Mouse (Mus musculus) T-helper 1 cell (primary cell): Measurements from ENCODE around the gene AU040320.

Experiments
- in situ Hi-C: fragments of 300-600 bp; cut with MboI, MseI; formaldehyde crosslinking; loops from one replicate; pipeline ENCODE4 v1.15.1; 2025; ENCODE audit warnings: high pct_unique_total_duplicates

The AU040320 gene

DNA sequence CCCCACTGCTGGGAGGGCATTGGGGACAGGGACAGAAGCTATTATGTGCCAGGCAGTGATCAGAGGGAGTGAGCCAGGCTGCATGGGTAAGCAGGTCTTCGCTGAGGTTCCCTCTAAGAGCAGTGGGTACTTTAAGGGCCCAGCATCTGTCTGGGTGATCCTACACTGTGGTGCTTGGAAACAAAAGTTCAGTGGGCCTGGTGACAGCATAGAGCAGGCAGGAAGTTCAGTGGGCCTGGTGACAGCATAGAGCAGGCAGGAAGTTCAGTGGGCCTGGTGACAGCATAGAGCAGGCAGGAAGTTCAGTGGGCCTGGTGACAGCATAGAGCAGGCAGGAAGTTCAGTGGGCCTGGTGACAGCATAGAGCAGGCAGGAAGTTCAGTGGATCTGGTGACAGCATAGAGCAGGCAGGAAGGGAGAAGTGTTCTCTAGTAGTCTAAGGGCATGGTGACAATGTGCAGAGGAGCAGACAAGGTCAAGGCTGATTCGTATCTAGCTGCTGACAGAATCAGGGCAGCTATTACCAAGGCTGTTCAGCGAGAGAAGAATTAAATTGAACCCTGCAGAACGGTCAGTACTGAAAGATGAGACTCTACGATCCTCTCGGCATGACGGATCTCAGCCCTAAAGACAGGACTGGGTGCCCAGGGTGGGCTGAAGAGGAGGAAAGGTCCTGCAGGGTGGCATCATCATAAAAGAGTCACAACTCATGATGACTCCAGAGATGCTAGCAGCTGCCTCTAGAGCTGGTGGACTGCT, 96.9 kb downstream of the AU040320 start:
- in situ Hi-C loops: no loop called here

DNA sequence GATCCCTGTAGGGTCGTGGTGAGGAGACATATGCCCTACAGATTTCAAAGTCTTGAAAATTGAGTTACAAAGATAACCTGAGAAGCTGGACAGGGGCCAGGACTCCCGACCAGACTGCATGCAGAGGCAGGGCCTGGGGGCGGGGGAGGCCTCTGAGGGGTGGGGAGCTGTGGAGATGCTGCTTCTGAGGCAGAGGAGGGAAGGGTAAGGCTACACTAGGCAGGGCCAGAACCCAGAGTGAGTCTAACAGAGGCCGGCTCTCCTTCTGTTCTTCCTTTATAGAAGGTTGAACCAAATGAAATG, 97.4 kb downstream of the AU040320 start:
- in situ Hi-C loops: no loop called here

GRCm38 (mm10) chr4:126852971-126853370, 99.6 kb downstream of the AU040320 start:
- in situ Hi-C loops: no loop called here

GRCm38 (mm10) chr4:126860268-126860986, 107.1 kb downstream of the AU040320 start:
- in situ Hi-C loops: no loop called here

DNA sequence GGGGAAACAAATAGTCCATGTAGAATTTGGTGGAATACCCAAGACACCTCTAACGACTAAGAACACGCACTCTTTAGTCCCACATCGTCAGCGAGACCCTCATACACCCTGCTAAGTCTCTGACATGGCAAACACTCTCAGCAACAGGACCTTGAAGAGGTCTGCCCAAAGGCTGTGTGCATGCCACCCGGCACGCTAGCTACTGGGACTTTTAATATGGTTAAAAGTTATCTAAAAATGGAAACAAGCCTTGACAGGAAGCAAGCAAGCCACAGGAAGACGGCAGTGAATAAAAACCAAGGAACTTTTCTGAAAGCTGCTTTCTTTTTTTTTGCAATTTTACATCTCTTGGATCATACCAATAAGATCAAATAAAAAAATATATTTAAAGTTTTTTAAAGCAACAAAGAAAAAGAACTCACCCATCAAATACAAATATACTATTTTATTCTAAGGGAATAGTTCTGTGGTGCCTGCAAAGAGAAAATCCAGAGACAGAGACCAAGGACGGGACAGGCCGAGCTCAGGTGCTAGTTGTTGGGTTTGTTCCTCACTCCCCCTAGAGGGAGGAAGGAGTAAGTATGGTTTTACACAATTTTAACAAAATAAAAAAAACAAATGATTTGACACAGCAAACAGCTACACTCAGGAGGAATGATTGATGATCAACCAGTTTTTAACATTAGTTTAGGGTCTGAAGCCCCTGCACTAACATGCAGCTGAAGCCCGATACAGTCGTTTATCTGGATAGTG, 108.3 kb downstream of the AU040320 start:
- in situ Hi-C loops: no loop called here

DNA sequence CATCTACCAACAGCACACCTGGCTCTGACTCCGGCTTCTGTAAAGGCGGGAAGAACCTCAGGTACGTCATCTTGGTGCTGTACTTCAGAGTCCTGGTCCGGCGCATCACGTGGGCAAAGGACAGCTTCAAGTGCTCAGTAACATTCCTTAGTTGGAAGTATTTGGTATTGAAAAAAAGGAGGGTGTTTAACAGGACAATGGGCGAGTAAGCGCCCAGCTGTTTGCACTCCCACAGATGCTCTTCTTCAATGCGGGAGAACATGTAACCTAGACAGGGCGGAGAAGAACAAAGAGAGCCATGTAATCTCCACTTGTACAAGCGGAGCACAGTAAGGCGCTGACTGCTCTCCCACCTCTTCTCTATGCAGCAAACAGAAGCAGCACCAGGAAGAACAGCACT, 115.4 kb downstream of the AU040320 start:
- in situ Hi-C loops: no loop called here

- in situ Hi-C loops: no loop called here
Measured at GRCm38 (mm10) chr4:126872717-126873116, 119.4 kb downstream of the AU040320 start.

- in situ Hi-C loops: no loop called here
Measured at GRCm38 (mm10) chr4:126879560-126880275, 126.4 kb downstream of the AU040320 start.

DNA sequence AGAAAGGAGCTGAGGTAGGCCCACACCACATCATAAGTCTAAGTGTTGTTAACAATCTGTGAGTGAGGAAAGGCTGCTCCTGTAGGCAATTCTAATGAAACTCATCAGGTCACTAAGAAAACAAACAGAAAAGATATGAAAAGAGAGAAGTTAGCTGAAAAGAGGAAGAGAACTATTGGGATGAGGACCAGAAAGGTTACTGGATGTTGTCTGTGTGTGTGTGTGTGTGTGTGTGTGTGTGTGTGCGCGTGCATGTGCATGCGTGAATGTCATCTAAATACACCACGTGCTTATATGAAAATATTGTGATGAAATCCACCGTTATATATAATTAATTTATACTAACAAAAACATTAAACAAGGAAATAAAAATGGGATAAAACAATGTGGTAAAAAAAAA, 130.3 kb downstream of the AU040320 start:
- in situ Hi-C loops: no loop called here

DNA sequence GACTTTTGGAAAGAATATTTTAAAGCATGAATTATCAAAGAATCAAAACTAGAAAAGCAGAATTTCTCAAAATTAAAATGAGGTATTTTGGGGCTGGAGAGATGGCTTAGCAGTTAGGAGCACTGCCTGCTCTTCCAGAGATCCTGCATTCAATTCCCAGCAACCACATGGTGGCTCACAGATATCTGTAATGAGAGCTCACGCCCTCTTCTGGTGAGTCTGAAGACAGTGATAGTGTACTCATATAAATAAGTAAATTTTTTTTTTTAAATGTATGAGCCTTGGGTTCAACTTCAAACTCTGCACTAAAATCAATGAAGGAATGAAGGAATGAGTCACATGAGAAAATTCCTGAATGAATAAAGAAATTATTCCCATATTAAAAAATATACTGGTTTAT, 132.6 kb downstream of the AU040320 start:
- in situ Hi-C loops: no loop called here

DNA sequence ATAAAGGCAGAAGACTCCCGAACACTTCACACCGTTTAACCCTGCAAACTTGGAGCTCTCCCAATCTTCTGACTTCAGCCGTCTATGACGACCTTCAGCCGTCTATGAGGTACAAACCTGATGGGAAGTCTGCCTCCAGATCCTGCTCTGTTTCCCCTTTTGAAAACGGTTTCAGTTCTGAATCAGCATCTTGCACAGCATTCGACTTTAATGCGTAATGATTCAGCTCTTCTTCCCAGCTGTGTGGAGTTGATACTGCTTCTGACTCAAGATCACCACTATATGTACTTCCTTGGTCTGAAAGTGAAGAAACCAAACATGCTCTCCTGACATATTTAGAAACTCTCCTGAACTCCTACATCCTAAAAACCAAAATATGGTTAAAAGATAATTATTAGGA, 136.5 kb downstream of the AU040320 start:
- in situ Hi-C loops: no loop called here
